Mouse (Mus musculus) stomach, embryonic 16.5 days (tissue): ENCODE measurements at regions not wholly inside any gene's neighbourhood (a gene's known extent, or its start where the extent isn't known, plus 50 kb on each side); places are given as distances from the start of the nearest gene placed in this dataset.
A peak's percentile ranks its signal among the peaks of the same experiment; 100 is the strongest.

Source experiments
- ATAC-seq: fragments of 200-750 bp; cut with Nextera tagmentation; 2 replicates; pipeline ENCODE4 v1.8.0; 2017; ENCODE audit warnings: moderate number of reproducible peaks, moderate TSS enrichment; ENCODE audit not compliant: insufficient read depth, low FRiP score
- H3K27ac ChIP-seq: fragments of 300-500 bp; sonication (generic); 2 replicates; pipeline ENCODE4 v1.5.1; 2014; ENCODE audit warnings: low read length
- H3K27me3 ChIP-seq: fragments of 300-500 bp; sonication (generic); 2 replicates; pipeline ENCODE4 v1.6.1; 2014; ENCODE audit warnings: low read length, control low read depth, mixed read lengths; ENCODE audit not compliant: control insufficient read depth, insufficient read depth
- H3K36me3 ChIP-seq: fragments of 300-500 bp; sonication (generic); 2 replicates; pipeline ENCODE4 v1.6.1; 2014; ENCODE audit warnings: low read length; ENCODE audit not compliant: control insufficient read depth, insufficient read depth
- H3K4me1 ChIP-seq: fragments of 300-500 bp; sonication (generic); 2 replicates; pipeline ENCODE4 v1.6.1; 2014; ENCODE audit warnings: low read length, control low read depth, mixed read lengths; ENCODE audit not compliant: control insufficient read depth, insufficient read depth
- H3K4me2 ChIP-seq: fragments of 300-500 bp; sonication (generic); 2 replicates; pipeline ENCODE4 v1.6.1; 2014; ENCODE audit warnings: low read depth, low read length, mixed read lengths
- H3K4me3 ChIP-seq: fragments of 300-500 bp; sonication (generic); replicated peaks from 2 replicates; pipeline ENCODE4 v1.5.1; 2014; ENCODE audit warnings: mild to moderate bottlenecking, low read length
- H3K9ac ChIP-seq: fragments of 300-500 bp; sonication (generic); 2 replicates; pipeline ENCODE4 v1.6.1; 2014; ENCODE audit warnings: low read length
- H3K9me3 ChIP-seq: fragments of 300-500 bp; sonication (generic); replicated peaks from 2 replicates; pipeline ENCODE4 v1.6.1; 2016; ENCODE audit warnings: low read length, control low read depth; ENCODE audit not compliant: control insufficient read depth
- WGBS: fragments of 180-500 bp; shearing (Covaris S2); extraction: QIAGEN DNeasy Blood & Tissue Kit; methylation state at CpG from one replicate; pipeline ENCODE4 v1.1.7; 2014; 5-methylcytosine and 5-hydroxymethylcytosine counted together

DNA sequence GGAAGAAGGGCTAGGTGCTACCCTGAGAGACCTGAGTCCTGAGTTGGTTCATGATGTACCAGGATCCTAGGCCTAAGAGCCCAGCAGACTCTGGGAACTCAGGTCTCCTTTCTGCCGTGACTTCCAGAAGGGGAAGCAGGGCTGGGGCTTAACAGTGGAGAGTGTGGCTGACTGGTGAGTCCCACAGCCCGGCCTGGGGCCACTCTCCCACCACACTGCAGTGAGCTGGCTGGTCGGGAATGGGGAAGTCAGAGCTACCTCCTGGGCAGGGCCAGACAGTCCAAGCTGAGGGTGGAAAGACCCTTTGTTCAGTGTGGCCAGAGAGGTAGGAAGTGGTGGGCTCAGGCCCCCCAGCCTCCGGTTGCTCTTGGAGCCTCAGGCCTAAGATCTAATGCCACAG lies 61.6 kb upstream of the Runx3 start:
- Histone ChIP-seq H3K4me2 (no peak overlapping the region), H3K4me1 (peaks cover 4% of the 10 kb centered on the region; the same call in 1 of the 2 replicates), H3K36me3 (no peaks in the 10 kb centered on the region), H3K27ac (no peak overlapping the region), H3K9ac (no peak overlapping the region), H3K4me3 (no peak overlapping the region), H3K9me3 (no peaks in the 10 kb centered on the region), H3K27me3 (no peaks in the 10 kb centered on the region)
- no peak for ATAC-seq
- 76% methylated on average over 4 of the region's 4 CpGs for WGBS

DNA sequence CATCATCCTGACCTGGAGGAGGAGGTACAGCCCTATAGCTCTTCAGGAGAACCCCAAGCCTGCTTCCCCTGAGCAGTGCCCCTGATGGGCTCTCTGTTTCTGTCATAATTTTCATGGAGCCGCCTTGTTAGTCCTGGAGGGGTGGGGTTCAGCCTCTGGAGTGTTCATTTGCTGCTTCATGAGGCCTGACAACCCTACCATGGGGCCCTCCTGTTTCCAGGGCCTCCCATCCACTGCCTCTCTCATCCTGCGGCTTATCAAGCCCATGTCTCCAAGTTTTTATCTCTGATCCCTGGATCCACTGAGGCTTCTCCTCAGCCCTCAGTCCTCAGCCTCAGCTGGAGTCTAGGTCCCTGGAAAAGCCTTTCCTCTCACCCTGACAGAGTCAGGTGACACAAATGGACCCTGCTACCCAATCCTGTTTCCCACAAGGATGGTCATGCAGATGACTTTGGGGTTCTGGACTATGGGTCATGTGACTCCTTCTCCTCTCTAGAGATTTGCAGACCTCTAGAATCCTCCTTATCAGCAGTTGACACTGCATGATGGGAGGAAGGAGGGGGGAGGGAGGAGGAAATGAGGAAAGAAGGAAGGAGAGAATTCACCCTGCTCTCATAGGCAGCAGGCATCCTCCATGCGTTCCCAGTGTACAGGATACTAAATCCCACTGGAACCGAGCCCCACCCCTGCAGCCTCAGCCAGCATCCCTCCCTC lies 59.3 kb upstream of the Runx3 start:
- ATAC-seq, result no peak
- H3K27me3 ChIP-seq, result no peaks in the 10 kb centered on the region
- WGBS, result 39% methylated on average over 4 of the region's 4 CpGs

DNA sequence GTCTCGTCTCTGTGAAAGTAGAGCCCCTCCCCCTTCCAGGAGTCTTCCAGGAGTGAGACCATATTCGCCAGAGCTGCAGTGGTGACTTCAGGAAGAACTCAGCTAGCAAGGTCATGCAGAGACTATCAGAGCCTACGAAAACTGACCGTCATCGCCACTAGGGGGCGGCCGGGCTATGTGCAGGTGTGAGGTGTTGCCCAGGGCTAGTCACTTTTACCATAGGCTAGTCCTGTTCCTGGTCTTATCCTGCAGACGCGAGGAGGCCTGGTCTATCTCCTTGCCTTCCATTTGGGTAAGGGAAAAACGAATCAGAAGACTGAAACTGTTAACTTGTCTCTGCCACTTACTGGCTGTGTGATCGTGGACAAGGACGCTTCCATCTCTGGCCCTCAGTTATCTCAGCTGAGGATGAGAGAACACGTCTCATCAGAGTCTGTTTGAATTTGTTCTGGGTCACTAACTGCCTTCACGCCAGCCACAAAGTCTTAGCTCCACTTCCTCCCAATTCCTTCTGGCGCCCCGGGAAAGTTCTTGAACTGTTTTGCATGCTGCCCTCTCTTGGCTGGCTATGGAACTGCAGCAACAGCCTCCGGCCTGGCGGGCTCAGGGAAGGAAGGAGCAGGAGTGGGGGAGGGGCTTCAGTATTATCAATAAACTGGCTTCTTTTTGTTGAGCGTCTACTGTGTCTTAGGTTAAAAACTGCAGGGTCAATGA lies 53.5 kb upstream of the Runx3 start:
- 0 out of 2 replicates have a peak, but pooled peaks have one; percentile 52 for ATAC-seq

More for the DNA sequence above, 59.3 kb upstream of the Runx3 start:
- no peaks in the 10 kb centered on the region for H3K4me1 ChIP-seq
- H3K36me3 ChIP-seq, result no peaks in the 10 kb centered on the region
- no peak overlapping the region for H3K4me2 ChIP-seq
- no peak overlapping the region for H3K27ac ChIP-seq
- no peak overlapping the region for H3K9ac ChIP-seq
- no peaks in the 10 kb centered on the region for H3K9me3 ChIP-seq
- no peak overlapping the region for H3K4me3 ChIP-seq

DNA sequence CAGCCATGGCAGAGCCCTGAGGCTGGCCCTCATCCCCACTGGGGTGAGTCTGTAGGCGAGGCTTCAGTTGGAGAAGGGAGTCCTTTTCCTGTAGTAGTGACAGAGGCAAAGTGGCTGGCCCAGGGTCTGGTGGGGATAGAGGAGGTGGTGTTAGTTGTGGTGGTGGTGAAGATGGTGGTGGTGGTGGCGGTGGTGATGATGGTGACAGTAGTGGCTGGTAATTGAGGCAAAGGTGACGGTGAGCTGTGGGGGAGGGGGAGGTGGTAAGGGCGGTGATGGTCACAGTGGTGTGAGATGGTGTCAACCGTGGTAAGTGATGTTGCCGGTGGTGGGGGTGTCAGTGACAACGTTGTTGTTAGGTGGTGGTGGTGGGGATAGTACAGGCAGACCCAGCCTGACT lies 52.6 kb upstream of the Runx3 start:
- no peaks in the 10 kb centered on the region for H3K9me3 ChIP-seq
- no peak overlapping the region for H3K4me2 ChIP-seq
- no peak overlapping the region for H3K27ac ChIP-seq
- no peak for ATAC-seq
- H3K36me3 ChIP-seq, result no peaks in the 10 kb centered on the region
- no peak overlapping the region for H3K9ac ChIP-seq
- no peaks in the 10 kb centered on the region for H3K27me3 ChIP-seq
- no peaks in the 10 kb centered on the region; the same call in 1 of the 2 replicates for H3K4me1 ChIP-seq
- WGBS, result 68% methylated on average over 7 of the region's 7 CpGs
- no peak overlapping the region for H3K4me3 ChIP-seq

More for the DNA sequence above, 53.5 kb upstream of the Runx3 start:
- Histone ChIP-seq H3K9ac (peak overlapping the region; percentile 8; the same call in 1 of the 2 replicates), H3K36me3 (no peaks in the 10 kb centered on the region), H3K4me1 (no peaks in the 10 kb centered on the region; the same call in 1 of the 2 replicates), H3K27me3 (no peaks in the 10 kb centered on the region), H3K4me2 (peak overlapping the region; percentile 40), H3K9me3 (no peaks in the 10 kb centered on the region), H3K4me3 (0 out of 2 replicates have a peak overlapping the region, but pooled peaks have one; percentile 4), H3K27ac (no peak overlapping the region)
- 10% methylated on average over 19 of the region's 19 CpGs for WGBS

DNA sequence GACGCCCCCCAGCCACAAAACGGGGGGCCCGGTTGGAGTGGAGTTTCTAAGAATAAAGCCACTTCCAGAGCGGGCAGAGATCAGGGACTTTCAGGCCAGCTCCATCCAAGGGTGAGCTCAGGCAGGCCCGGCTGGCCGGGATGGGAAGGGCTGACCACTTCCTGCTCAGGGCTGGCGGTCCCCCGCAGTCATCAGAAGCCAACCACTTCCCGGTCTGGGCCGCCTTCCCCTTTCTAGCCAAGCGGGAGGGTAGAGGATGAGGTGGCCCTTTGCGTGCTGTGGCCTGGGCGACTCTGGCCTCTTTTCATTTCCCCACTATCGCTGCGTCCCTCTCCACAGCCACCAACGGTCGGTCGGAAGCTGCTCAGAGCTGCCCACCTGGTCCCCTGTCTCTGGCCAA lies 50.6 kb upstream of the Runx3 start:
- WGBS, result 69% methylated on average over 18 of the region's 18 CpGs
- Histone ChIP-seq H3K27me3 (no peaks in the 10 kb centered on the region), H3K4me3 (no peak overlapping the region), H3K9ac (no peak overlapping the region), H3K27ac (no peak overlapping the region), H3K36me3 (no peaks in the 10 kb centered on the region), H3K9me3 (no peaks in the 10 kb centered on the region), H3K4me1 (no peaks in the 10 kb centered on the region; the same call in 1 of the 2 replicates), H3K4me2 (no peak overlapping the region)
- ATAC-seq, result no peak
